Mouse (Mus musculus) midbrain, postnatal 0 days (tissue): ENCODE measurements around the gene Plpp2. TPM values are rescaled to one million over a fixed set of nuclear protein-coding genes. Genes with fewer than 3 reads are reported as not detected.
A peak's percentile ranks its signal among the peaks of the same experiment; 100 is the strongest.

ENCODE experiments used
- ATAC-seq: fragments of 200-750 bp; cut with Nextera tagmentation; 2 replicates; pipeline ENCODE4 v1.8.0; 2017; ENCODE audit warnings: moderate number of reproducible peaks, mild to moderate bottlenecking, moderate TSS enrichment, moderate library complexity; ENCODE audit not compliant: low FRiP score
- DNase-seq: peaks from one replicate; pipeline ENCODE4 v3.0.0-alpha.2; 2015; ENCODE audit warnings: low spot score
- H3K27ac ChIP-seq: fragments of 300-500 bp; sonication (generic); 2 replicates; pipeline ENCODE4 v1.5.1; 2014; ENCODE audit warnings: low read depth, mild to moderate bottlenecking, low read length, mixed read lengths
- H3K27me3 ChIP-seq: fragments of 300-500 bp; sonication (generic); 2 replicates; pipeline ENCODE4 v1.6.1; 2014; ENCODE audit warnings: low read length, control low read depth, mixed read lengths; ENCODE audit not compliant: insufficient read depth
- H3K36me3 ChIP-seq: fragments of 300-500 bp; sonication (generic); 2 replicates; pipeline ENCODE4 v1.6.1; 2014; ENCODE audit warnings: low read length, control low read depth, mixed read lengths; ENCODE audit not compliant: insufficient read depth
- H3K4me1 ChIP-seq: fragments of 300-500 bp; sonication (generic); 2 replicates; pipeline ENCODE4 v1.6.1; 2014; ENCODE audit warnings: mild to moderate bottlenecking, control low read depth, antibody characterized with exemption, low read length, mixed read lengths; ENCODE audit not compliant: insufficient read depth
- H3K4me2 ChIP-seq: fragments of 300-500 bp; sonication (generic); 2 replicates; pipeline ENCODE4 v1.6.1; 2014; ENCODE audit warnings: low read depth, mild to moderate bottlenecking, low read length, mixed read lengths; ENCODE audit not compliant: poor library complexity, severe bottlenecking
- H3K4me3 ChIP-seq: fragments of 300-500 bp; sonication (generic); 2 replicates; pipeline ENCODE4 v1.5.1; 2014; ENCODE audit warnings: low read depth, mild to moderate bottlenecking, low read length, moderate library complexity
- H3K9ac ChIP-seq: fragments of 300-500 bp; sonication (generic); replicated peaks from 2 replicates; pipeline ENCODE4 v1.6.1; 2014; ENCODE audit warnings: mild to moderate bottlenecking, low read length, moderate library complexity, mixed read lengths; ENCODE audit not compliant: poor library complexity, severe bottlenecking
- H3K9me3 ChIP-seq: fragments of 300-500 bp; sonication (generic); 2 replicates; pipeline ENCODE4 v1.6.1; 2016; ENCODE audit warnings: low read length, control low read depth
- CTCF ChIP-seq: IDR thresholded peaks from 2 replicates; pipeline ENCODE4 v1.5.1; 2016; ENCODE audit warnings: antibody characterized with exemption, mild to moderate bottlenecking
- WGBS: fragments of 180-500 bp; shearing (Covaris S2); extraction: QIAGEN DNeasy Blood & Tissue Kit; methylation state at CpG from one replicate; pipeline ENCODE4 v1.1.7; 2014; 5-methylcytosine and 5-hydroxymethylcytosine counted together
- polyA plus RNA-seq: library from polyadenylated mRNA; unstranded; fragments of >200 nt; fragmentation: Nextera tagmentation; extraction: Ambion mirVana; gene quantifications from 2 replicates; pipeline ENCODE4 v1.2.1, GENCODE M21; 2015
- total RNA-seq: library from RNA; depleted of rRNA; stranded (reverse); fragments of >200 nt; gene quantifications from 2 replicates; pipeline ENCODE4 v1.2.3, GENCODE M21; 2014

The Plpp2 gene
- total and polyA plus RNA-seq, 2 experiments from 2014 or later = 22.7 to 34.6 TPM

- DNase-seq (no peak), ATAC-seq (no peak)
- no peak for TF ChIP-seq CTCF
- Histone ChIP-seq H3K9ac (no peak overlapping the region), H3K36me3 (0 out of 2 replicates have a peak, but pooled peaks cover 3% of the 10 kb centered on the region), H3K9me3 (no peaks in the 10 kb centered on the region), H3K4me1 (no peaks in the 10 kb centered on the region), H3K27ac (no peak overlapping the region), H3K27me3 (no peaks in the 10 kb centered on the region), H3K4me2 (no peak overlapping the region), H3K4me3 (no peak overlapping the region)
- WGBS = 90% methylated on average over 12 of the region's 12 CpGs
These were observed 6.7 kb downstream of the Plpp2 start for GRCm38 (mm10) chr10:79526661-79527452.

DNA sequence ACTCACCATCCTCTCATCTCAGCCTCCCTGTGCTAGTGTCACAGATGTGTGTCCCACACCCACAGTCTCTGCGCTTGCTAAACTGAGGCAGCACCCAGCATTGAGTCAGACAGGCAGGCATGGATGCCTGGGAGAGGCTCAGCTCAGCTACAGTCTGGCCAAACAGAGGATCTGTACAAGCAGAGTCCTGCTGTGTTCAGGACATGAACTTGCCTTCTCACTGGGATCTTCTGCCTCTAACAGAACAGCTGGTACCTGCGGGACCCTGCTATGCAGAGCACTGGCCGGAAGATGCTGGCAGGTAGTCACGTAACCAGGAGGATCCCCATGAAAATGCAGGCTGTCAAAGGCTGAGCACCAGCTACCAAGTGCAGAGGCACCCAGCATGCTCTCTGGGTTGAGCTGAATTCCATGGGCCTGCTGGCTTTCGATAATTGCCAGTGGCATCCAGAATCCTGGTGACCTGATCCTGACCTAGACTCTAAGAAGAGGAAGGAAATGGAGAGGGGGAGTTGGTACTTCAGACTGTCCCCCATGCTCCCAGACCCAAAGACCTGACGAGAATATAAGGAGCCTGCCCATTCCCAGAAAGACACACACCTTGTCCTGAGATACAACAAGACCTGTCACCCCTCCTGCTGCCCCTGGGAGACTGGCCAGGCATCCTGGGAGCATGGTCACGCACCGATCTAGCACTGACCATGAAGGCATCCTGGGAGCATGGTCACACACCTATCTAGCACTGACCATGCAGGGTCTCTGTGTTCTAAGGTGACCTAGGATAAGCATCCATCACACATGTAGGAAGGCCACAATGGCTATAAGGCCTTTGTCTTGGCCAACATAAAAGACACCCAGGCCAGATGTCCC is 7.9 kb downstream of the Plpp2 start:
- Histone ChIP-seq H3K4me1 (no peaks in the 10 kb centered on the region), H3K36me3 (0 out of 2 replicates have a peak, but pooled peaks cover 3% of the 10 kb centered on the region), H3K27ac (no peak overlapping the region), H3K9ac (no peak overlapping the region), H3K4me2 (no peak overlapping the region), H3K9me3 (no peaks in the 10 kb centered on the region), H3K4me3 (no peak overlapping the region), H3K27me3 (no peaks in the 10 kb centered on the region)
- ATAC-seq (no peak), DNase-seq (no peak)
- TF ChIP-seq CTCF = no peak
- WGBS = 88% methylated on average over 8 of the region's 8 CpGs

DNA sequence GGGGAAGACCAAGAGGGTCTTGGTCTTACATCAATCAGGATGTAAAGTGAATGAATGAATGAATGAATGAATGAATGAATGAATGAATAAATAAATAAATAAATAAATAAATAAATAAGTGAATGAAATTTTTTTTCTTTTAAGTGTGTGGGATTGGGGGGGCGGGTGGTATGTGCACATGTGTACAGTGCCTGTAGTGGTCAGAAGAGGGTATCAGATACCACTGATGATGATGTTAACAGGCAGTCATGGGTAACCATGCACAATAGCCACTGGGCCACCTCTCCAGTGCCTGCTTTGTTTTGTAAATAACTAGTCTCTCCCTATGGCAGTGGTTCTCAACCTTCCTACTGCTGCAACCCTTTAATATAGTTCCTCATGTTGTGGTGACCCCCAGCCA is 9.2 kb downstream of the Plpp2 start:
- Histone ChIP-seq H3K27ac (no peak overlapping the region), H3K4me3 (no peak overlapping the region), H3K9me3 (no peaks in the 10 kb centered on the region), H3K27me3 (no peaks in the 10 kb centered on the region), H3K4me1 (no peaks in the 10 kb centered on the region), H3K4me2 (no peak overlapping the region), H3K36me3 (0 out of 2 replicates have a peak, but pooled peaks cover 3% of the 10 kb centered on the region), H3K9ac (no peak overlapping the region)
- no peak for TF ChIP-seq CTCF
- DNase-seq (no peak), ATAC-seq (no peak)
- WGBS = 88% methylated on average over 1 of the region's 1 CpGs

DNA sequence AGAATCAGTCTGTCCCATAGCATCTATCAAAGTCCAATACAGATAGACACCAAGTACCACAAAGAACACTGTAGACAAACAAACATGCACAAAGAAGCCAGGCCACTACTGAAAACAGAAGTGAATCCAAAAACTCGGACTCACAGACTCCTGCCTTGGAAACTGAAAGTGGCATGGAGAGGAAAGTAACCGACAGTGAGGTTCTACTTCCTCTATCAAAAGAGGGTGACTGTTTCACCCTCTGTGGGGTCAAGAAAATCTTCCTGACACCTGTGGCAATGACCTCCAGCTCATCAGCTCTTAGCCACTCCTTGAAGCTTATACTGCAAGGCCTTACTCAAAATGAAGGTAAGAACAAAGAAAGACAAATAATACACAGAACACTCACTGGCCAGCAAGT is 26.9 kb downstream of the Plpp2 start:
- Histone ChIP-seq H3K4me3 (no peak overlapping the region), H3K27ac (no peak overlapping the region), H3K4me1 (no peaks in the 10 kb centered on the region), H3K4me2 (no peak overlapping the region), H3K36me3 (no peaks in the 10 kb centered on the region), H3K27me3 (no peaks in the 10 kb centered on the region), H3K9ac (no peak overlapping the region), H3K9me3 (no peaks in the 10 kb centered on the region)
- no peak for ATAC-seq
- WGBS = 85% methylated on average over 2 of the region's 2 CpGs
- no peak for TF ChIP-seq CTCF
- no peak for DNase-seq

- H3K27me3 ChIP-seq = no peaks in the 10 kb centered on the region
- ATAC-seq = no peak
These were observed 30.6 kb downstream of the Plpp2 start for GRCm38 (mm10) chr10:79502830-79503644.

More at GRCm38 (mm10) chr10:79502830-79503644, 30.6 kb downstream of the Plpp2 start:
- Histone ChIP-seq H3K27ac (no peak overlapping the region), H3K4me1 (no peaks in the 10 kb centered on the region), H3K4me3 (no peak overlapping the region), H3K9ac (no peak overlapping the region), H3K36me3 (no peaks in the 10 kb centered on the region), H3K4me2 (no peak overlapping the region), H3K9me3 (no peaks in the 10 kb centered on the region)
- TF ChIP-seq CTCF = peak; percentile 49
- DNase-seq = peak; percentile 9
- 67% methylated on average over 6 of the region's 6 CpGs for WGBS
